Mouse (Mus musculus) kidney, embryonic 15.5 days (tissue): ENCODE measurements around the gene Stk26. TPM values are rescaled to one million over a fixed set of nuclear protein-coding genes. Genes with fewer than 3 reads are reported as not detected.

ENCODE experiments used
- ATAC-seq: fragments of 200-750 bp; cut with Nextera tagmentation; replicated peaks from 2 replicates; pipeline ENCODE4 v1.8.0; 2017; ENCODE audit warnings: moderate TSS enrichment; ENCODE audit not compliant: low FRiP score
- H3K27ac ChIP-seq: fragments of 300-500 bp; sonication (generic); 2 replicates; pipeline ENCODE4 v1.5.1; 2015; ENCODE audit warnings: mild to moderate bottlenecking, inconsistent platforms
- H3K27me3 ChIP-seq: fragments of 300-500 bp; sonication (generic); 2 replicates; pipeline ENCODE4 v1.6.1; 2015; ENCODE audit warnings: inconsistent platforms
- H3K36me3 ChIP-seq: fragments of 300-500 bp; sonication (generic); 2 replicates; pipeline ENCODE4 v1.6.1; 2015; ENCODE audit warnings: inconsistent platforms
- H3K4me1 ChIP-seq: fragments of 300-500 bp; sonication (generic); 2 replicates; pipeline ENCODE4 v1.6.1; 2015; ENCODE audit warnings: inconsistent platforms
- H3K4me2 ChIP-seq: fragments of 300-500 bp; sonication (generic); 2 replicates; pipeline ENCODE4 v1.6.1; 2015; ENCODE audit warnings: moderate library complexity, mild to moderate bottlenecking, inconsistent platforms
- H3K4me3 ChIP-seq: fragments of 300-500 bp; sonication (generic); replicated peaks from 2 replicates; pipeline ENCODE4 v1.5.1; 2015; ENCODE audit warnings: mild to moderate bottlenecking, inconsistent platforms
- H3K9ac ChIP-seq: fragments of 300-500 bp; sonication (generic); 2 replicates; pipeline ENCODE4 v1.6.1; 2015; ENCODE audit warnings: mild to moderate bottlenecking, inconsistent platforms
- H3K9me3 ChIP-seq: fragments of 300-500 bp; sonication (generic); replicated peaks from 2 replicates; pipeline ENCODE4 v1.6.1; 2016; ENCODE audit warnings: inconsistent platforms
- WGBS: fragments of 180-500 bp; shearing (Covaris S2); methylation state at CpG from one replicate; pipeline ENCODE4 v1.1.7; 2015; ENCODE audit warnings: mixed read lengths; 5-methylcytosine and 5-hydroxymethylcytosine counted together
- polyA plus RNA-seq: library from polyadenylated mRNA; unstranded; fragments of >200 nt; fragmentation: Nextera tagmentation; extraction: Ambion mirVana; gene quantifications from 2 replicates; pipeline ENCODE4 v1.2.1, GENCODE M21; 2015

Stk26 gene
- polyA plus RNA-seq, 1 experiment from 2014 or later, result 5.4 TPM

GRCm38 (mm10) chrX:50930309-50930708 lies 89.5 kb downstream of the Stk26 start:
- 56% methylated on average over 3 of the region's 3 CpGs for WGBS
- Histone ChIP-seq H3K9ac (no peak overlapping the region), H3K4me3 (no peak overlapping the region), H3K9me3 (no peaks in the 10 kb centered on the region), H3K4me1 (no peaks in the 10 kb centered on the region), H3K27me3 (peaks cover 34% of the 10 kb centered on the region), H3K36me3 (no peaks in the 10 kb centered on the region), H3K4me2 (no peak overlapping the region), H3K27ac (no peak overlapping the region)
- ATAC-seq, result no peak

- H3K36me3 ChIP-seq, result no peaks in the 10 kb centered on the region
- no peak for ATAC-seq
- WGBS, result 86% methylated on average over 3 of the region's 3 CpGs
- no peak overlapping the region for H3K9ac ChIP-seq
- H3K4me3 ChIP-seq, result no peak overlapping the region
- no peaks in the 10 kb centered on the region for H3K4me1 ChIP-seq
- H3K4me2 ChIP-seq, result no peak overlapping the region
- peaks cover 31% of the 10 kb centered on the region for H3K27me3 ChIP-seq
- no peak overlapping the region for H3K27ac ChIP-seq
- no peaks in the 10 kb centered on the region for H3K9me3 ChIP-seq
These were observed 96.3 kb downstream of the Stk26 start for GRCm38 (mm10) chrX:50937117-50937516.

GRCm38 (mm10) chrX:50942610-50943009 lies 101.8 kb downstream of the Stk26 start, which contains the start of gene Frmd7:
TSS of gene Frmd7 (minus strand) at chrX:50942710.
- peaks cover 26% of the 10 kb centered on the region for H3K27me3 ChIP-seq
- no peaks in the 10 kb centered on the region for H3K36me3 ChIP-seq
- no peaks in the 10 kb centered on the region for H3K4me1 ChIP-seq
- H3K27ac ChIP-seq, result no peak within 1 kb of the TSS
- H3K9me3 ChIP-seq, result no peaks in the 10 kb centered on the region
- ATAC-seq, result no peak
- no peak within 1 kb of the TSS for H3K4me2 ChIP-seq
- 73% methylated on average over 14 of the region's 14 CpGs for WGBS
- no peak within 1 kb of the TSS for H3K4me3 ChIP-seq
- H3K9ac ChIP-seq, result no peak within 1 kb of the TSS

Other genes starting within 250 kb of the Stk26 start
- gene Frmd7, start 101.7 kb downstream of the Stk26 start, polyA plus RNA-seq, result 0.09 TPM in 1 of 2 replicates, not detected in the other
- gene Rap2c, start 177.0 kb downstream of the Stk26 start, polyA plus RNA-seq, result 14.9 and 16.1 TPM in 2 replicates